Comparison of ENCODE assay signal across 18 mouse cellular contexts in genomic region chr6:117415901-117416300, GRCm38 (mm10).
"Had no signal": no experiment of that assay in that cellular context is flagged by ENCODE, and none has a peak within 500 bp of the region (broad histone marks: within the 10 kb centered on the region; RNA-seq: fewer than 3 reads in every experiment).

No protein-coding gene starts in this region.

- H3K27ac ChIP-seq: midbrain, embryonic 10.5 days; midbrain, embryonic 13.5 days; neural tube, embryonic 13.5 days; neural tube, embryonic 15.5 days had no signal

- ATAC-seq: midbrain, embryonic 13.5 days; midbrain, embryonic 16.5 days had no signal

- DNase-seq: lung, adult 18-20 months; lung, embryonic 14.5 days; lung, postnatal 10 days; lung, postnatal 4 days; retina, postnatal 1 day; right cerebral cortex, adult 18-20 months; right cerebral cortex, postnatal 25 days; right cerebral cortex, postnatal 4 days; spleen, adult 18-20 months; thymus, adult 18-20 months; thymus, postnatal 14 days; thymus, postnatal 36 days had no signal

- H3K9ac ChIP-seq: lung, embryonic 14.5 days; midbrain, embryonic 13.5 days; neural tube, embryonic 13.5 days; neural tube, embryonic 15.5 days had no signal

- H3K4me2 ChIP-seq: lung, embryonic 14.5 days; midbrain, embryonic 13.5 days; neural tube, embryonic 13.5 days; neural tube, embryonic 15.5 days had no signal

- H3K4me3 ChIP-seq: midbrain, embryonic 10.5 days; midbrain, embryonic 13.5 days; myocyte; neural tube, embryonic 13.5 days; neural tube, embryonic 15.5 days had no signal

- H3K36me3 ChIP-seq: midbrain, embryonic 10.5 days; midbrain, embryonic 13.5 days; neural tube, embryonic 13.5 days; neural tube, embryonic 15.5 days had no signal

- H3K9me3 ChIP-seq: midbrain, embryonic 10.5 days; midbrain, embryonic 13.5 days; neural tube, embryonic 13.5 days; neural tube, embryonic 15.5 days had no signal

- H3K4me1 ChIP-seq: midbrain, embryonic 13.5 days; neural tube, embryonic 13.5 days; neural tube, embryonic 15.5 days had no signal

- H3K27me3 ChIP-seq: midbrain, embryonic 13.5 days had no signal
